Mouse (Mus musculus) midbrain, postnatal 0 days (tissue): Measurements from ENCODE around the gene Rpgr. TPM values are rescaled to one million over a fixed set of nuclear protein-coding genes. Genes with fewer than 3 reads are reported as not detected.
A peak's percentile ranks its signal among the peaks of the same experiment; 100 is the strongest.

ENCODE experiments used
- ATAC-seq: fragments of 200-750 bp; cut with Nextera tagmentation; 2 replicates; pipeline ENCODE4 v1.8.0; 2017; ENCODE audit warnings: moderate number of reproducible peaks, mild to moderate bottlenecking, moderate TSS enrichment, moderate library complexity; ENCODE audit not compliant: low FRiP score
- DNase-seq: peaks from one replicate; pipeline ENCODE4 v3.0.0-alpha.2; 2015; ENCODE audit warnings: low spot score
- H3K27ac ChIP-seq: fragments of 300-500 bp; sonication (generic); 2 replicates; pipeline ENCODE4 v1.5.1; 2014; ENCODE audit warnings: low read depth, mild to moderate bottlenecking, low read length, mixed read lengths
- H3K27me3 ChIP-seq: fragments of 300-500 bp; sonication (generic); 2 replicates; pipeline ENCODE4 v1.6.1; 2014; ENCODE audit warnings: low read length, control low read depth, mixed read lengths; ENCODE audit not compliant: insufficient read depth
- H3K36me3 ChIP-seq: fragments of 300-500 bp; sonication (generic); 2 replicates; pipeline ENCODE4 v1.6.1; 2014; ENCODE audit warnings: low read length, control low read depth, mixed read lengths; ENCODE audit not compliant: insufficient read depth
- H3K4me1 ChIP-seq: fragments of 300-500 bp; sonication (generic); 2 replicates; pipeline ENCODE4 v1.6.1; 2014; ENCODE audit warnings: mild to moderate bottlenecking, control low read depth, antibody characterized with exemption, low read length, mixed read lengths; ENCODE audit not compliant: insufficient read depth
- H3K4me2 ChIP-seq: fragments of 300-500 bp; sonication (generic); 2 replicates; pipeline ENCODE4 v1.6.1; 2014; ENCODE audit warnings: low read depth, mild to moderate bottlenecking, low read length, mixed read lengths; ENCODE audit not compliant: poor library complexity, severe bottlenecking
- H3K4me3 ChIP-seq: fragments of 300-500 bp; sonication (generic); 2 replicates; pipeline ENCODE4 v1.5.1; 2014; ENCODE audit warnings: low read depth, mild to moderate bottlenecking, low read length, moderate library complexity
- H3K9ac ChIP-seq: fragments of 300-500 bp; sonication (generic); replicated peaks from 2 replicates; pipeline ENCODE4 v1.6.1; 2014; ENCODE audit warnings: mild to moderate bottlenecking, low read length, moderate library complexity, mixed read lengths; ENCODE audit not compliant: poor library complexity, severe bottlenecking
- H3K9me3 ChIP-seq: fragments of 300-500 bp; sonication (generic); 2 replicates; pipeline ENCODE4 v1.6.1; 2016; ENCODE audit warnings: low read length, control low read depth
- CTCF ChIP-seq: IDR thresholded peaks from 2 replicates; pipeline ENCODE4 v1.5.1; 2016; ENCODE audit warnings: antibody characterized with exemption, mild to moderate bottlenecking
- WGBS: fragments of 180-500 bp; shearing (Covaris S2); extraction: QIAGEN DNeasy Blood & Tissue Kit; methylation state at CpG from one replicate; pipeline ENCODE4 v1.1.7; 2014; 5-methylcytosine and 5-hydroxymethylcytosine counted together
- polyA plus RNA-seq: library from polyadenylated mRNA; unstranded; fragments of >200 nt; fragmentation: Nextera tagmentation; extraction: Ambion mirVana; gene quantifications from 2 replicates; pipeline ENCODE4 v1.2.1, GENCODE M21; 2015
- total RNA-seq: library from RNA; depleted of rRNA; stranded (reverse); fragments of >200 nt; gene quantifications from 2 replicates; pipeline ENCODE4 v1.2.3, GENCODE M21; 2014

Rpgr gene
- total and polyA plus RNA-seq, 2 experiments from 2014 or later = 22.9 to 28.4 TPM

- Histone ChIP-seq H3K9ac (no peak overlapping the region), H3K9me3 (no peaks in the 10 kb centered on the region), H3K36me3 (no peaks in the 10 kb centered on the region), H3K4me2 (no peak overlapping the region), H3K4me3 (no peak overlapping the region), H3K27ac (no peak overlapping the region), H3K4me1 (no peaks in the 10 kb centered on the region), H3K27me3 (no peaks in the 10 kb centered on the region)
- no peak for TF ChIP-seq CTCF
- WGBS = 58% methylated on average over 2 of the region's 2 CpGs
- DNase-seq = peak; percentile 37
- ATAC-seq = no peak
Measured at GRCm38 (mm10) chrX:10071529-10071928, 145.2 kb downstream of the Rpgr start.

GRCm38 (mm10) chrX:10070689-10071088, 146.0 kb downstream of the Rpgr start:
- Histone ChIP-seq H3K9me3 (no peaks in the 10 kb centered on the region), H3K4me1 (no peaks in the 10 kb centered on the region), H3K36me3 (no peaks in the 10 kb centered on the region), H3K9ac (no peak overlapping the region), H3K27me3 (no peaks in the 10 kb centered on the region), H3K4me3 (no peak overlapping the region), H3K4me2 (no peak overlapping the region), H3K27ac (no peak overlapping the region)
- peak; percentile 43 for DNase-seq
- peak; percentile 78; the same call in 1 of the 2 replicates for ATAC-seq
- TF ChIP-seq CTCF = peak; percentile 78
- 33% methylated on average over 6 of the region's 6 CpGs for WGBS

GRCm38 (mm10) chrX:10069405-10069804, 147.3 kb downstream of the Rpgr start:
- DNase-seq (no peak), ATAC-seq (no peak)
- Histone ChIP-seq H3K9me3 (no peaks in the 10 kb centered on the region), H3K4me2 (no peak overlapping the region), H3K36me3 (no peaks in the 10 kb centered on the region), H3K9ac (no peak overlapping the region), H3K4me3 (no peak overlapping the region), H3K27ac (no peak overlapping the region), H3K4me1 (no peaks in the 10 kb centered on the region), H3K27me3 (no peaks in the 10 kb centered on the region)
- 72% methylated on average over 4 of the region's 4 CpGs for WGBS
- no peak for TF ChIP-seq CTCF

GRCm38 (mm10) chrX:10063781-10064180, 152.9 kb downstream of the Rpgr start:
- Histone ChIP-seq H3K9ac (no peak overlapping the region), H3K4me1 (no peaks in the 10 kb centered on the region), H3K4me3 (no peak overlapping the region), H3K36me3 (no peaks in the 10 kb centered on the region), H3K27me3 (no peaks in the 10 kb centered on the region), H3K4me2 (no peak overlapping the region), H3K27ac (no peak overlapping the region), H3K9me3 (no peaks in the 10 kb centered on the region)
- WGBS = 75% methylated on average over 1 of the region's 1 CpGs
- TF ChIP-seq CTCF = no peak
- ATAC-seq (no peak), DNase-seq (no peak)

- Histone ChIP-seq H3K4me3 (no peak overlapping the region), H3K4me2 (no peak overlapping the region), H3K4me1 (no peaks in the 10 kb centered on the region), H3K9me3 (no peaks in the 10 kb centered on the region), H3K9ac (no peak overlapping the region), H3K36me3 (no peaks in the 10 kb centered on the region), H3K27ac (no peak overlapping the region), H3K27me3 (no peaks in the 10 kb centered on the region)
- 81% methylated on average over 2 of the region's 2 CpGs for WGBS
- TF ChIP-seq CTCF = no peak
- no peak for ATAC-seq
- no peak for DNase-seq
Measured at GRCm38 (mm10) chrX:10063361-10063760, 153.4 kb downstream of the Rpgr start.

- no peaks in the 10 kb centered on the region for H3K4me1 ChIP-seq
- H3K27ac ChIP-seq = no peak overlapping the region
- no peak overlapping the region for H3K4me3 ChIP-seq
- no peak overlapping the region for H3K4me2 ChIP-seq
- DNase-seq = no peak
- ATAC-seq = no peak
- H3K9me3 ChIP-seq = no peaks in the 10 kb centered on the region
- H3K9ac ChIP-seq = no peak overlapping the region
- H3K36me3 ChIP-seq = no peaks in the 10 kb centered on the region
- H3K27me3 ChIP-seq = no peaks in the 10 kb centered on the region
- TF ChIP-seq CTCF = no peak
- WGBS = 68% methylated on average over 4 of the region's 4 CpGs
Measured at GRCm38 (mm10) chrX:10062201-10062600, 154.5 kb downstream of the Rpgr start.
